Mouse (Mus musculus) erythroblast, embryonic 14.5 days (primary cell): ENCODE results near the gene Hils1. TPM values are rescaled to one million over a fixed set of nuclear protein-coding genes. Genes with fewer than 3 reads are reported as not detected.

Experiments
- H3K27me3 ChIP-seq: 2 replicates; pipeline ENCODE4 v1.6.1; 2012; ENCODE audit warnings: inconsistent platforms; ENCODE audit not compliant: control insufficient read depth
- H3K36me3 ChIP-seq: 2 replicates; pipeline ENCODE4 v1.6.1; 2012; ENCODE audit warnings: mild to moderate bottlenecking, inconsistent platforms; ENCODE audit not compliant: control insufficient read depth
- H3K4me1 ChIP-seq: 2 replicates; pipeline ENCODE4 v1.6.1; 2012; ENCODE audit warnings: inconsistent platforms; ENCODE audit not compliant: control insufficient read depth
- H3K4me3 ChIP-seq: replicated peaks from 2 replicates; pipeline ENCODE3; 2012; ENCODE audit warnings: moderate library complexity, mild to moderate bottlenecking, inconsistent platforms
- H3K9me3 ChIP-seq: 2 replicates; pipeline ENCODE4 v1.6.1; 2012; ENCODE audit warnings: low read length, inconsistent platforms, mixed read lengths; ENCODE audit not compliant: control insufficient read depth
- GATA1 ChIP-seq: IDR thresholded peaks from 2 replicates; pipeline ENCODE4 v1.6.1; 2012; ENCODE audit warnings: low read length, inconsistent platforms, mixed read lengths
- TAL1 ChIP-seq: IDR thresholded peaks from 3 replicates; pipeline ENCODE4 v1.6.1; 2012; ENCODE audit warnings: low read length, inconsistent platforms, mixed read lengths
- polyA plus RNA-seq: library from polyadenylated mRNA; stranded (reverse); fragments of >175 nt; gene quantifications from 2 replicates; pipeline ENCODE4 v1.2.3, GENCODE M21; 2012

The Hils1 gene
- polyA plus RNA-seq: not detected in 2 replicates

DNA sequence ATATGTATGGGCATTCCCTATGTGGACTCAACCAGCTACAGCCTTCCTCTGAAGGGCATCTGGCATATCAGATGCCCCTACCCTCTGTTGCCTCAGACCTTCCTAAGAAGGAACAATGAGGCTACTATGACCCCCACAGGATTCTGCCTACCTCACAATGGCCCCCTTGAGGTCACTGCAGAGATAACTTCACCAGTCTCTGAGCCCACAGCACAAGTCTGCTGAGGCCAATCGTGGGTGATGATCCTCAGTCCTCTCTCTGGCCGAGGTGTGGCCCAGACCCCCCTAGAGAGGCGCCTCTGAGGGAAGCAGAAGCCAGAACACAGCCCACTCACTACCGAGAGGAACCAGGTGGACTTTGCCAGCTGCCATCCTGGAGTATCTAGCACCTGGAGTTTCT is at the start of gene Hils1:
Hils1 (plus strand) TSS at position 175 of the 400 bp plus-strand sequence.
- H3K4me1 ChIP-seq: peaks cover 2% of the 10 kb centered on the region
- TF ChIP-seq TAL1 (no peak), GATA1 (no peak)
- H3K36me3 ChIP-seq: no peaks in the 10 kb centered on the region
- peaks cover 34% of the 10 kb centered on the region for H3K27me3 ChIP-seq
- no peaks in the 10 kb centered on the region for H3K9me3 ChIP-seq
- no peak within 1 kb of the TSS for H3K4me3 ChIP-seq

DNA sequence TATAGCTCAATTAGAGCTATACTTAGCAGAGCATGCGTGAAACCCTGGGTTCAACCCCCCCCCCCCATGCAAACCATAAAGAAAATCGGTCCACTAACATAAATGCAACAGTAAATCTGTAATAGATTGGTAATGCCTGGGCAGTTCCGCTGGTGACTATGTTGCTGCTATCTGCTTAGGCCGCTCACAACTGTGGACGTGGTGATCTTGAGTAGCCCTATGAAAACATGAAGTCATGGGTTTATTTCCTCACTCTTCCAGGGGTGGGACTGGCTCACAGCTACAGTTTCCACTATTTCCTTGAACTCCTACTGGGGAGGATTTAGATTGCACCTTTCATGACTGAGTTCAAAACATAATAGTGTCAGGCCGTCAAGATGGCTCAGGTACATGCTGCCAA is 49.7 kb upstream of the Hils1 start:
- Histone ChIP-seq H3K9me3 (no peaks in the 10 kb centered on the region), H3K4me1 (peaks cover 2% of the 10 kb centered on the region; the same call in 1 of the 2 replicates), H3K27me3 (no peaks in the 10 kb centered on the region), H3K36me3 (no peaks in the 10 kb centered on the region), H3K4me3 (no peak overlapping the region)
- no peak for TF ChIP-seq TAL1
- no peak for TF ChIP-seq GATA1

DNA sequence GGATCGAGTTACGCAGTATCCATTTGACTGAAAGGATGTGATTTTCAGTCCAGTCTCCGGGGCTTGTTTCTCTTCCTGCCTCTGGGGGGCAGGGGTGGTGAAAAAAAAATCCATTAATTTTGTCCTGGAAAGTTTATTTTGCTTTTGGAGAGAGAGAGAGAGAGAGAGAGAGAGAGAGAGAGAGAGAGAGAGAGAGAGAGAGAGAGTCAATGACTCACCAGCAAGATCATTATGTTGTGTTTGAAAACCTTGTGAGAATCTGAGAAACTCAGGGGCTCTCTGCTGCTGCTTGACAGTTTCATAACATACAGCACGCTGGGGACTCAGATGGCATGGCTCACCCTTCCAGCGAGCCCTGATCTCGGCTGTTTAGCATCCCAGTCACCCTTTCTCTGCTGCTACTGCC is 46.4 kb upstream of the Hils1 start:
- Histone ChIP-seq H3K27me3 (no peaks in the 10 kb centered on the region), H3K4me1 (no peaks in the 10 kb centered on the region), H3K36me3 (no peaks in the 10 kb centered on the region), H3K9me3 (peaks cover 2% of the 10 kb centered on the region; the same call in 1 of the 2 replicates), H3K4me3 (no peak overlapping the region)
- TF ChIP-seq TAL1: no peak
- no peak for TF ChIP-seq GATA1

DNA sequence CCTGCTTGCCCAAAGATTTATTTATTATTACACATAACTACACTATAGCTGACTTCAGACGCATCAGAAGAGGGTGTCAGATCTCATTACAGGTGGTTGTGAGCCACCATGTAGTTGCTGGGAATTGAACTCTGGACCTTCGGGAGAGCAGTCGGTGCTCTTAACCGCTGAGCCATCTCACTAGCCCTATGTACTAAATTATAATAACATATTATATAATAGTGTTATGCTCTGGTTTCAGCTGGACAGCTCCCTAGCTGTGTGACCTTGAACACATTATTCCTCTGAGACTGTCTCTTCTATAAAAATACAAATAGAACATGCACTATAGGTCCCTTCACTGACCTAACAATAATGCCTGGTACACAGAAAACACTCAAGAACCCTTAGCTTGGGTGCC is 42.4 kb upstream of the Hils1 start:
- Histone ChIP-seq H3K36me3 (no peaks in the 10 kb centered on the region), H3K4me3 (no peak overlapping the region), H3K27me3 (peaks cover 8% of the 10 kb centered on the region; the same call in 1 of the 2 replicates), H3K4me1 (peaks cover 5% of the 10 kb centered on the region), H3K9me3 (peaks cover 2% of the 10 kb centered on the region; the same call in 1 of the 2 replicates)
- TF ChIP-seq TAL1 (no peak), GATA1 (no peak)

DNA sequence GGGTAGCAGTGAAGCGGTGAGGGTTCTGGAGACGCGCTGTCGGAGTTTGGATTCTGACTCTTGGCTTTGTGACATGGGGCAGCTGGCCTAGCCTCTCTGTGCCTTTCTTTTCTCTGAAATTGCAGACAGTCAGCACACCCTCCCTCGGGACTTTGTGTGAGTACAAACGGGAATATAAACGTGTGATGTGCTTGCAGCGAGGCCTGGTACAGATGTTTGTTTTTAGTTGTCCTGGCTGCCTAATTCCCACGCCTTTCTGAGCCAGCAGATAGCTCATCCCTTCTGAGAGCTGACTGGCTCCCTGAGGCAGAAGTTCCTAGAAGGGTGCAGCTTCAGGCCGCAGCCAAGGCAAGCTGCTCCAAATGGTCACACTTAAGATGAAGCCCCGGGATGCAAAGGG is 41.0 kb upstream of the Hils1 start:
- H3K9me3 ChIP-seq: peaks cover 2% of the 10 kb centered on the region; the same call in 1 of the 2 replicates

DNA sequence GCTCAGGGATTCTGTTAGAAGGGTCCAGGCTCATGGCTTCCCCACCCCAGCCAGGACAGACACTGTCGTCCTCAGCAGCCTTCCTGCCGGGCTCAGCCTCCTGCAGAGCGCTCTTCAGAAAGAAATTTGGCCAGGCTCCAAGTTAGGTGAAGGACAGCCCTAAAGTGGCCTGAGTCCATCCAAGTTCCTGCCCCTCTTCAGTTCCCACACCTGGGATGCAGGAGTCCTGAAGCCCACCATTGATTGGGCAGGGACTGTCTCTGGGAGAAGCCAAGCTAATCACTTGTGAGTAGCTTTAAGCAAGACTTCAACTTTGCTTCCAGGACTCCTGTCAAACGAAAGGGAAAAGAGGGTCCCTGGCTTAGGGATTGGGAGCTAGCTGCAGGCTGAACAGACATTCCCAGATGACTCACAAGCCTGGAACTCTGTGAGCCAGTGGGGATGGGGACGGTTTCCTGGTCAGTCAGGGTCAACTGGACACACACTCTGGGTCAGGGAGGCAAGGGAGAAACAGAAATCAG is 39.6 kb upstream of the Hils1 start:
- H3K9me3 ChIP-seq: peaks cover 2% of the 10 kb centered on the region; the same call in 1 of the 2 replicates
- H3K4me1 ChIP-seq: peaks cover 5% of the 10 kb centered on the region
- TF ChIP-seq GATA1 (no peak), TAL1 (no peak)
- H3K27me3 ChIP-seq: peaks cover 17% of the 10 kb centered on the region
- no peak overlapping the region for H3K4me3 ChIP-seq
- no peaks in the 10 kb centered on the region for H3K36me3 ChIP-seq

More for the DNA sequence above, 41.0 kb upstream of the Hils1 start:
- H3K4me1 ChIP-seq: peaks cover 5% of the 10 kb centered on the region
- H3K36me3 ChIP-seq: no peaks in the 10 kb centered on the region
- no peak overlapping the region for H3K4me3 ChIP-seq
- H3K27me3 ChIP-seq: peaks cover 10% of the 10 kb centered on the region
- TF ChIP-seq TAL1: no peak
- TF ChIP-seq GATA1: no peak

DNA sequence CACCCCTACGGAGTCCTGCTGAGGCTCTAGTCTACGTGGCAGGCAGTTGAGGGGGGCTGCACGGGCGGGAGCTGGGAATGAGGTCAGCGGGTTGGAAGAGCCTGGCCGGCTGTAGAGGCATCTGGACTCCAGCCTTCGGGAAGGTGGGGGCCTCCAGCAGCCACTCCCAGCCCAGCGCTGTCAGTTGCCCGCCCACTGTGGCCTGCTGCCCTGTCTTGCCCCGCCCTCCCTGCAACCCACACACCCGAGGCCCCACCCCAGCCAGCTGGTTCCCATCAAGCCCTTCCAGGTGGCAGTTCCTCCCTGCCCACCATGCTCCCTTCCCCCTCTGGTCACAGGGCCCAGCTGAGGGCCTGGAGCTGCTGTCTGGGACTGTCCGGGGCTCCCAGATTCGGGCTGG is 38.6 kb upstream of the Hils1 start:
- Histone ChIP-seq H3K27me3 (peaks cover 27% of the 10 kb centered on the region), H3K4me1 (peaks cover 5% of the 10 kb centered on the region), H3K9me3 (peaks cover under 1% of the 10 kb centered on the region; the same call in 1 of the 2 replicates), H3K36me3 (no peaks in the 10 kb centered on the region), H3K4me3 (no peak overlapping the region)
- no peak for TF ChIP-seq GATA1
- no peak for TF ChIP-seq TAL1

DNA sequence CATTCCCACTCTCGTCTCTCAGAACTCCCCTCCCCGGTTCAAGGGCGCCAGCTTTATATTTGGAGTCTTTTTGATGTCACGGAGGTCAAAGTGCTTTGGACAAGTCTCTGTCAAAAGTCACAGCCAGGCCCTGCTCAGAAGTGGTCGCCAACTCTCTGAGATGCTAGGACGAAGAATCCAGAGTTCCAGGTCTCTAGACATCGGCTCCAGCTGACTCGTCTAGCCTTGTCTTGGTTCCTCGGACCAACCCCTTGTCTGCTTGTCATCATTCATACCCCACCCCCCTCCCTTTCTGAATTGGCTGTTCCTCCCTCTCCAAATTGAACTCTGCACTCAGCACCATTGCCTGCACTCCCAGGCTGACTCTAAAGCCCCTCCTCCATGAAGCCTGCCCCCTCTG is 37.8 kb upstream of the Hils1 start:
- Histone ChIP-seq H3K4me1 (peaks cover 5% of the 10 kb centered on the region), H3K4me3 (no peak overlapping the region), H3K36me3 (no peaks in the 10 kb centered on the region), H3K27me3 (peaks cover 35% of the 10 kb centered on the region), H3K9me3 (no peaks in the 10 kb centered on the region)
- no peak for TF ChIP-seq GATA1
- TF ChIP-seq TAL1: no peak

DNA sequence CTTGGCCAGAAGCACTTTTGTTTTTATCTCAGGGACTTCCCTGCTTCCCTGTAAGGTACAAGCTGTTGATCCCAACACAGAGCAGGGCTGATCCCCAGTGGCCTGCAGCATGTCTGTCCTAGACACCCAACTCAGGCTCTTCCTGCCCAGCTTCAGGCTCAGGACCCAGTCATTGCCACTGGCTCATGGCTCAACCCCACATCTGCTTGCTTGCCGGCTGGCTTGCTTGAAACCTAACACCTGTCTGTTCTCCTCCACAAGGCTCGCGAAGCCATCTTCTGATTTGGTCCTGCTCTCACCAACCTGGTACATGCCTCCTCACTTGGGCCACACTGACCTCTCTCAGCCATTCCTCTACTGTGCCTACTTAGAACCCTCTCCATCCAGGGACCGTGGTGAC is 37.2 kb upstream of the Hils1 start:
- Histone ChIP-seq H3K27me3 (peaks cover 41% of the 10 kb centered on the region), H3K9me3 (no peaks in the 10 kb centered on the region), H3K4me3 (no peak overlapping the region), H3K4me1 (peaks cover 5% of the 10 kb centered on the region), H3K36me3 (no peaks in the 10 kb centered on the region)
- no peak for TF ChIP-seq TAL1
- no peak for TF ChIP-seq GATA1

DNA sequence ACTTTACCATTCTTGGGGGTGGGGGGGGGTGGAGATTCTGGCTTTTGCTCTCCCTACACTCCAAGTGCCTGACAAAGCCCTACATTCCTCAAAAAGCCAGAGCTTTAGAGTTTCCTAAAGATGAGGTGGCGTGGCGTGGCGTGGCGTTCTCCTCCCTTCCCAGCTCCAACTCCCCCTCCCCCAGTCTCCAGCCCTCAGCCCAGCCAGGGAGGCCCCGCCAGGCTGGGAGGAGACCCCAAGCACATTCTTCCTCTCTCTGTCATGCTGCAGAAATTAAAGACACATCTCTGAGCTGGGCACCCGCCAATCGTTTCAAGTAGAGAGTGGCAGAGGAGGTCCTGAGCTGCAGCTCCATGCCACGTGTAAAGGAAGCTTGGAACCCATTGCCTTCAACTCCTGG is 33.8 kb upstream of the Hils1 start:
- H3K4me1 ChIP-seq: peaks cover 19% of the 10 kb centered on the region
- H3K4me3 ChIP-seq: no peak overlapping the region
- peaks cover 69% of the 10 kb centered on the region for H3K27me3 ChIP-seq
- H3K9me3 ChIP-seq: no peaks in the 10 kb centered on the region
- no peak for TF ChIP-seq GATA1
- TF ChIP-seq TAL1: no peak
- H3K36me3 ChIP-seq: no peaks in the 10 kb centered on the region
